Mouse (Mus musculus) ES-E14 (cell line): ENCODE measurements around the gene Dpf3. TPM values are rescaled to one million over a fixed set of nuclear protein-coding genes. Genes with fewer than 3 reads are reported as not detected.

Experiments used
- DNase-seq: peaks from one replicate; pipeline ENCODE4 v3.0.0-alpha.2; 2013; ENCODE audit warnings: low read depth, low spot score
- H3K27ac ChIP-seq: 2 replicates; pipeline ENCODE4 v1.5.1; 2012; ENCODE audit warnings: low read depth, mild to moderate bottlenecking, low read length, moderate library complexity, mixed read lengths; ENCODE audit not compliant: poor library complexity, insufficient read depth, severe bottlenecking
- H3K36me3 ChIP-seq: 2 replicates; pipeline ENCODE4 v1.6.1; 2012; ENCODE audit warnings: mild to moderate bottlenecking, low read length, moderate library complexity, mixed read lengths; ENCODE audit not compliant: control insufficient read depth, poor library complexity, insufficient read depth, severe bottlenecking
- H3K4me1 ChIP-seq, 2 experiments: fragments of 150-350 bp in 1 of 2; sonication (generic) in 1 of 2; 2 replicates each; pipeline ENCODE4 v1.6.1; 2012; ENCODE audit warnings: low read length in 2 of 2, mild to moderate bottlenecking in 1 of 2, mixed read lengths in 1 of 2; ENCODE audit not compliant: control insufficient read depth in 2 of 2, insufficient read depth in 2 of 2, poor library complexity in 1 of 2
- H3K4me3 ChIP-seq, 2 experiments: fragments of 150-350 bp in 1 of 2; sonication (generic) in 1 of 2; 2 replicates each; pipeline ENCODE4 v1.5.1; 2012; ENCODE audit warnings: low read length in 2 of 2, low read depth in 1 of 2, mild to moderate bottlenecking in 1 of 2, mixed read lengths in 1 of 2; ENCODE audit not compliant: insufficient read depth in 1 of 2, poor library complexity in 1 of 2, severe bottlenecking in 1 of 2
- H3K9ac ChIP-seq: 2 replicates; pipeline ENCODE4 v1.6.1; 2012; ENCODE audit warnings: low read depth, mild to moderate bottlenecking, low read length, mixed read lengths; ENCODE audit not compliant: poor library complexity, insufficient read depth, severe bottlenecking
- H3K9me3 ChIP-seq: fragments of 150-350 bp; sonication (generic); 2 replicates; pipeline ENCODE4 v1.6.1; 2012; ENCODE audit warnings: low read depth, mild to moderate bottlenecking, low read length; ENCODE audit not compliant: control insufficient read depth, insufficient read depth
- CHD2 ChIP-seq: IDR thresholded peaks from 2 replicates; pipeline ENCODE4 v1.6.1; 2014; ENCODE audit warnings: mild to moderate bottlenecking, low read depth, low read length, inconsistent platforms
- HCFC1 ChIP-seq: IDR thresholded peaks from 2 replicates; pipeline ENCODE4 v1.6.1; 2012; ENCODE audit warnings: low read length, inconsistent platforms, borderline replicate concordance; ENCODE audit not compliant: insufficient read depth
- MAFK ChIP-seq: IDR thresholded peaks from 2 replicates; pipeline ENCODE4 v1.6.1; 2014; ENCODE audit warnings: mild to moderate bottlenecking, low read depth, low read length, inconsistent platforms; ENCODE audit not compliant: insufficient read depth
- ZC3H11A ChIP-seq: IDR thresholded peaks from 2 replicates; pipeline ENCODE4 v1.6.1; 2012; ENCODE audit warnings: low read depth, mild to moderate bottlenecking, inconsistent platforms, low read length, borderline replicate concordance
- ZNF384 ChIP-seq: IDR thresholded peaks from 2 replicates; pipeline ENCODE4 v1.6.1; 2012; ENCODE audit warnings: low read depth, low read length, inconsistent platforms
- in situ Hi-C, 2 experiments: fragments of 600-800 bp; cut with MboI; formaldehyde crosslinking; loops; one replicate each; pipeline ENCODE4 v1.15.1; 2025; ENCODE audit warnings: low sequenced_read_pairs in 2 of 2, inconsistent platforms in 1 of 2; ENCODE audit not compliant: unreplicated experiment in 2 of 2
- total RNA-seq: library from RNA; depleted of rRNA; stranded (reverse); fragments of 300-350 nt; gene quantifications from 2 replicates; pipeline ENCODE4 v1.2.3, GENCODE M21; 2012; rRNA removed

The Dpf3 gene
- total RNA-seq, result 1.1 and 1.4 TPM in 2 replicates

- Histone ChIP-seq H3K4me3 (peak within 1 kb of the TSS; percentile 55 to 71), H3K9ac (peak within 1 kb of the TSS; percentile 25; the same call in 1 of the 2 replicates), H3K27ac (no peak within 1 kb of the TSS), H3K9me3 (no peaks in the 10 kb centered on the region), H3K4me1 (no peaks in the 10 kb centered on the region; a peak in 1 of 4 replicates), H3K36me3 (no peaks in the 10 kb centered on the region)
- DNase-seq, result peak; percentile 94
- no peak for TF ChIP-seq MAFK
- no peak for TF ChIP-seq ZNF384
- no peak for TF ChIP-seq ZC3H11A
- no peak for TF ChIP-seq HCFC1
- TF ChIP-seq CHD2, result no peak
- in situ Hi-C loops, result no loop called here
These were observed at the start of gene Dpf3 for GRCm38 (mm10) chr12:83487476-83487991. Gene Dpf3 (minus strand): TSS chr12:83487716.

GRCm38 (mm10) chr12:83536039-83536438 lies 48.5 kb upstream of the Dpf3 start:
- H3K4me1 ChIP-seq, result peaks cover 0 to 4% of the 10 kb centered on the region in 2 experiments; a peak in 2 of 4 replicates
- no peak overlapping the region for H3K4me3 ChIP-seq
- peak overlapping the region; percentile 10; the same call in 1 of the 2 replicates for H3K27ac ChIP-seq
- in situ Hi-C loops, result no loop called here
- DNase-seq, result no peak
- TF ChIP-seq HCFC1 (no peak), CHD2 (no peak), ZNF384 (no peak), ZC3H11A (no peak), MAFK (no peak)
- peak overlapping the region; percentile 30; the same call in 1 of the 2 replicates for H3K9ac ChIP-seq
- no peaks in the 10 kb centered on the region for H3K9me3 ChIP-seq
- H3K36me3 ChIP-seq, result peaks cover 73% of the 10 kb centered on the region

GRCm38 (mm10) chr12:83535428-83535827 lies 47.9 kb upstream of the Dpf3 start:
- peaks cover 0 to 4% of the 10 kb centered on the region in 2 experiments; a peak in 2 of 4 replicates for H3K4me1 ChIP-seq
- H3K36me3 ChIP-seq, result peaks cover 69% of the 10 kb centered on the region
- no peak for TF ChIP-seq ZC3H11A
- no peaks in the 10 kb centered on the region for H3K9me3 ChIP-seq
- no peak overlapping the region for H3K4me3 ChIP-seq
- DNase-seq, result no peak
- H3K27ac ChIP-seq, result peak overlapping the region; percentile 10; the same call in 1 of the 2 replicates
- H3K9ac ChIP-seq, result peak overlapping the region; percentile 27; the same call in 1 of the 2 replicates
- in situ Hi-C loops, result no loop called here

- Histone ChIP-seq H3K4me1 (peaks cover 0 to 4% of the 10 kb centered on the region in 2 experiments; a peak in 2 of 4 replicates), H3K36me3 (peaks cover 61% of the 10 kb centered on the region), H3K4me3 (no peak overlapping the region), H3K9me3 (no peaks in the 10 kb centered on the region), H3K9ac (no peak overlapping the region), H3K27ac (no peak overlapping the region)
- no peak for DNase-seq
- TF ChIP-seq CHD2 (no peak), ZNF384 (no peak), MAFK (no peak), HCFC1 (no peak), ZC3H11A (no peak)
- in situ Hi-C loops, result no loop called here
These were observed 46.7 kb upstream of the Dpf3 start for GRCm38 (mm10) chr12:83534190-83534589.
